Mouse (Mus musculus) urinary bladder, adult 18-20 months (tissue): ENCODE data around the gene Sepsecs.
"Not testable (repeated sequence)": the region's sequence is repeated elsewhere in the genome, so short reads cannot be mapped to it uniquely, and the experiment has no call there.

Experiments
- DNase-seq, 2 experiments: peaks; one replicate each; pipeline ENCODE4 v3.0.0; 2022; ENCODE audit warnings: low spot score in 2 of 2, mixed read lengths in 2 of 2

The Sepsecs gene

DNA sequence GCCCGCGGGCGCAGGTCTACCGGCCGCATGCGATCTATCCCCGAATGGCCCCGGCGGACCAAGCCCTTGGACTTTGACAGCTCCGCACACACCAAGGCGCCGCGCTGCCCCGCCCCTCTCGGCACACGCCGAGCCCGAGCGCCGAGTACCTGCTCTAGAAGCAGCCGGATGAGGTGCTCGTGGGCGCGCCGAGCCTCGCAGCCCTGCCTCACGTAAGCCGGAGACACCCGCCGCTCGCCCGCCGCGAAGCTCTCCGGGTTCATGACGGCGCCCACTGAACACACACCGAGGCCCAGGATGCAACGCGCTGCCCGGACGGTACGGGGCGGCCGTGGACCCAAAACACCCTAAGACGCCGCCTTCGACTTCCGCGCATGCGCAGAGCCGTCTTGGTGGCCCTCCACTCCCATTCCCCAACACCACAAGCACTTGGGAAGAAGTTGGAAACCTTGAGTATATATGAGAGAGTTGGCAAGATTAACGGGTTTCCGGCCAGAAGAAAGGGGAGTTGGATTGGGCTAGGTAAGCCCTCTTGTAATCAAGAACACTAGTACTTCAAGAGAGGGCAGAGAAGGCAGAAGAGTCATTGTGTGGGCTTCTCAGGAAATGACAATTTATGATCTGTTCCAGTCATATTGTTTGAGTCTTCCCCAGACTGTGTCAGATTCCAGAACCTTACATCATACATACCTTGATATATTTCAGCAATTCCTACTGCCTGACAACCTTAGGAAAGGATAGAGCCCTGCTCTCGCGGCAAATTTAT lies at the start of gene Sepsecs:
Gene Sepsecs (minus strand): TSS at position 283 of the 766 bp plus-strand sequence.
- DNase-seq: peak; percentile 87 to 92

DNA sequence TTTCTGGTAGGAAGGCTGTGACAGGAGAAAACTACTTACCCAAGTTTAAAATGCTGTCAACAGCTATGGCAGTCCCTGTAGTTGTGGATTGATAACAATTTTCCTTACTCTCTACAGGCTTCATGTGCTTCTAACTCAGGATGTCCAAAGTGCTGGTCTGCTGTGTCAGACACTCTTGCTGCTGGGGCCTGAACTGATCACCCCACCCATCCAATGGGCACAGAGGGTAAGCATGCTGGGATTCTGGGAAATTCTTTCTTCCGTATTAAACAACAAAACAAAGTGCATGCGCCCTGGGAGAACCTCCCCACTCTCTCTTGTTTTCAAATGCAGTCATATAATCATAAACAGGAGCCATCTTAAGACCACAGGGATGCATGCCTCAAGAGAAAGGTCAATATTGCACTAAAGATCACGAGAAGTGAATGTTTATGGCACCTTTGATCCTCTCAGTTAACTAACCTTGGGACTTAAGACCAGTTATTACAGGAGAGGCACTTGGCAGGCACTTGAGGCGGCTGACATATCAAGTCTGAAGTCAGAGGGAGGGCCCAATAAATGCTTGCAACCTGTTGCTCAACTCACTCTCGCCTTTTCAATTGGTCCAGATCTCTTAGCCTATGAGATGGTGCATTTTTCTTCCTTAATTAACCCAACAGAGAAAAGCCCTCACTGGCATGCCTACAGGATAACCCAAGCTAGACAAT lies 47.4 kb upstream of the Sepsecs start:
- DNase-seq: no peak

DNA sequence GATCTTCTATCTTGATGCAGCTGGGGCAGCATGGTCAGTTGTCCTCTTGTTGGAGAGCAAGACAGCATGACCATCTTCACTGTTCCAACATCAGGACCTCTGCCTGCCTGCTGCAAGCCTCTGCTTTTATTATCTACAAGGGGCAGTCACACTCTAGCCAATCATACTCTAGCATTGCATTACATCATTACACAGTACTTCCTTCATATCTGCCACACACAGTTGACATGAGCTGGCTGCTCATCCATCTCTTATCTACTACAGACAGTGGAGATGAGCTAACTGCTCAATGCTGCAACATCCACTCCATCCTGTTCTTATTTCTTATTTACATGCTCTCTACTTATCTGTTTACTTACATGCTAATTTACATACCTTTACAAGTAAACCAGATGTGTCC lies 43.2 kb upstream of the Sepsecs start:
- DNase-seq: no peak

DNA sequence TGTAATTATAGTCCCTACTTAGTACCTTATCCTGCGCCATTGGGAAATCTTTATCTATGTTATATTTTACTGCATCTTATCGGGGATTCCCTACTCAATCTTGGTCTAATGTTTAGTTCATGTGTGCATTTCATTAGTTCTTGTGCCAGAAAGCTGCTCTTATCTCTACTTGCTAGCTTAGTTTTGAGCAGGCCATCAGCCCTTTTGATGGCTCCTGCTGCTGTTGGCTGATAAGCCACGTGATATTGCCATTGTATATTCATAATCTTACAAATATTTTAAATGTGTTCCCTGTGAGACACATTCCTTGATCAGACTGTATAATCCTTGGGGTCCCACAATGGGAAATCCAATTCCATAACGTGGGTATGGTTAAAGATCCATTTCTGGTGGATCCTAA lies 35.1 kb upstream of the Sepsecs start:
- DNase-seq: no peak

DNA sequence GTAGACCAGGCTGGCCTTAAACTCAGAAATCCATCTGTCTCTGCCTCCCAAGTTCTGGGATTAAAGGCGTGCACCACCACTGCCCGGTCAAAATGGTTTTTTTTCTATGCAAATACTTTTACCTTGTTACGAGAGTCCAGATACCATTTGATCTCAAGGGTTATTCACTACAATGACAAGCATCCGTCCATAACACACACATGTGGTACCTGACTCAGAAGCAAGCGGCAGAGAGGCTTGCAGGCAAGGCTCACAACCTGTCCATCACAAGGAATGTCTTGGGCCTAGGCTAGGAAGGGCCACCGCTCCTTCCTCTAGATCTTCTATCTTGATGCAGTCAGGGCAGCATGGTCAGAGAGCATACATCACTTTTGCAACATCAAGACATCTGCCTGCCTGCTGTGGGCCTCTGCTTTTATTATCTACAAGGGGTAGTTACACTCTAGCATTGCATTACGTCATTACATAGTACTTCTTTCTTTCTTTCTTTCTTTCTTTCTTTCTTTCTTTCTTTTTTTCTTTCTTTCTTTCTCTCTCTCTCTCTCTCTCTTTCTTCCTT lies 28.5 kb upstream of the Sepsecs start:
- DNase-seq: not testable (repeated sequence)

DNA sequence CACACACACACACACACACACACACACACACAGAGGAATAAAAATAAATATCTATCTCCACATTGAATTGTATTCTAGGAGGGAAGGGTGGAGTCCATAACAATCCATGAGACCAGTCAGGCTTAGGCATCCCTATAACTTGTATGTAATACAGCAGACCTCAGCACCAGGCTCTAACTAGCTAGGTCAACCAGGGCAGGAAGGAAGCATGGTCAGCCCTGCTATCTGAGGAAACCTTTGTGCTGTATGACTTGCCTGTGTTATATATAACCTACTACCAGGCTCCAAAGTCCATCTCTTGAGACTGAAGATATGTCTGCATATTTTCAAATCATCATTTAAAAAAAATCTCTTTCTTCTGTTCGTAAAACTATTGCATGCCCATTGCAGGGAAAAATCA lies 27.8 kb upstream of the Sepsecs start:
- no peak for DNase-seq

DNA sequence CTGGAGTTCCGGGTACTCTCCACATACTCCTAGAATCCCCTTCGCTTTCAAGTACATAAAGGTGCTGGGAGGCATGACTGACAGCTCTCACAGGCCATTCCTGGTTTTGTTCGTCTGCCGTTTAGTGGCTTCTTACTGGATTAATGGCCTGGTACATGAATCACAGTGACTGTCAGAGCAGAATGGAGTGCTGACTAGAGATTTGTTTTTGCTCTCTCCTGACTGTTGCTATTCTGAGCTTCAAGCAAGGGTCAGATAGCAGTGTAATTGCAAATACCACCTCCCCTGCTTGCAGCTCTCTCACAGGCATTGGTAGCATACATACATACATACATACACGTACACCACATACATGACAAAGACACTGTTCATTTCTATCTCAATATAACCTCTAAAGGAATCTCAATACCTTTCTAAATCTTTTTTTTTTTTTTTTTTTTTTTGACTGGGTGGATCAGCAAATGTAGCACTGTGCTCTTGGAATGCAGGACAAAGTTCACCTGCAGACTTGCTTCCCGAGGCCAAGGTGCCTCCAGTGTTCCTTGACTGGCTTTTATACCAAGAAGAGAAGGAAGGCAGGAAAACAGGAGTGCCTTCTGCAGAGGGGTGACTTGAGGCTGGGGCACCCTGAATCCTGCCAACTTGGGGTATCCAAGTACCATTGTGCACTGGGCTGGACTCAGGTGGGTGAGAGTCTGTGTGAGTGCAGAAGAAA lies 18.4 kb upstream of the Sepsecs start:
- no peak for DNase-seq

DNA sequence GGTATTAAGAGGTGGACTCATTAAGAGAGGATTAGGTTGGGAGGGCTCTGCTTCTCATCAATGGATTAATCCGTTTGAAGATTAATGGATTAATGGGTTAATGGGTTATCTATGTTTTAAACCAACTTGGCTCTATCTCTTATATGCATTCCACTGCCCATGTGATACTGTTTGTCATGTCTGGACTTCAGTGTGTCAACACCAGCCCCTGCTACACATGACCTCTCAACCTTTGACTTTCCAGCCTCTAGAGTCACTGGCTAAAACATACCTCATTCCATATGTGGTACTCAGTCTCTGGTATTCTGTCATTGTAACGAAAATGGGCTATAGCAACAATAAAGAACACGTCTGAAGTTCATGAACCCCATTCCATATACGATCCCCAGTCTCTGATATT lies 11.6 kb upstream of the Sepsecs start:
- no peak for DNase-seq

DNA sequence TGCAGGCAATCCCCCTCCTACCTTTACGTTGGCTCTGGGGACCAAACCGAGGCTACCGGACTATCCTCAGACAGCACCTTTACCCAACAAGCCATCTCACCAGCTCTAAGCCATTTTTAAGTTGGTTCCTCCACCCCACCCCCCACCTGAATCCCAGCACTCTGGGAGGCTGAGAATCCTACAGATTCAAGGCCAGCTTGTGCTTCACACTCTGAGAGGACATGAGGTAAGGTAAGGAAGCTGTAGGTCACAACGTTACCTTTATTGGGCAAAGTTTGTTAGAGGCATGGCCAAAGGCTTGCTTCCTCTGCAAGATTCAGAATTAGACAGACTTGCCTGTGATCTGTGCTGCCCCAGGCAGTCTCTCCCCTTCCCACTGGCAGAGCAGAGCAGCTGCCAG lies 10.7 kb upstream of the Sepsecs start:
- no peak for DNase-seq

DNA sequence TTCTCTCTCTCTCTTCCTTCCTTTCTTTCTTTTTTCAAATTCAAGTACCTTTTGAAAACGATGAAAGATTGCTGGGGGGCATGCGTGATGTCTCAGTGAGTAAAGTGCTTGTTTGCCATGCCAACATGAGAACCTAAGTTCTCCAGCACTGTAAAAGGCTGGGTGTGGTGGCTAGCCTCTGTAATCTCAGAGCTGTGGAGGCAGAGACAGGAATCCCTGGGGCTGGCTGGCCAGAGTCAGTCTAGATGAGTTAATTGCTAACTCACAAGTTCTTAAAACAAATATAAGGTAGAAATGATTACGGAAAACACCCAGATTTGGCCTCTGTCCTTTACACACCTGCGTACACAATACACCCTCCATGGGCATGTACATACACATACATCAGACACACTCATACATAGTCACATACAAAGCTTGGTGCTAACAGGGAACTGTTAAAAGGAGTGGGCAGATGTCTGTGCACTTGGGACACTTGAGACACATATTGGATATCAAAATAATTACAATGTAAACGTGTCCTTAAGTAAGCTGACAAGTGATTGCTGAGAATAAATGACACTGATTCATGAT lies 9.1 kb upstream of the Sepsecs start:
- no peak for DNase-seq

DNA sequence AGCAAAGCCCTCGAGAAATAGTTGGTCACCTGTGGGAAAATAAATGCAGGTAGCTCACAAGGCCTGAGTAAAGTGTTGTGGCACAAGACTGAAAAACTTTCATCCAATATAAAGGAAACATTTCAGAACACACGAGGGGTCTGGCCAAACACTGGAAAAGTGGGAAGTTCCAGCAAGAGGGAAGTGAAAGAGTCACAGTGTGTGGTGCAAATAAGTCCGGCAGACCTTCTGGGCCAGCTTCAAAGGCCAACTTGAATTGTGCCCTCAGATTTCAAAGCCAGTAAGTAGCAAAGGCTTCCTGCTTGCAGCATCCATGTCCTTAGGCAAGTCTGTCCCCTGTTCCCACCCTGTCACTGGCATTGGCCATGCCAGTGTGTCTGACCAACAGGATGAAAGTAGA lies 7.6 kb upstream of the Sepsecs start:
- no peak for DNase-seq

DNA sequence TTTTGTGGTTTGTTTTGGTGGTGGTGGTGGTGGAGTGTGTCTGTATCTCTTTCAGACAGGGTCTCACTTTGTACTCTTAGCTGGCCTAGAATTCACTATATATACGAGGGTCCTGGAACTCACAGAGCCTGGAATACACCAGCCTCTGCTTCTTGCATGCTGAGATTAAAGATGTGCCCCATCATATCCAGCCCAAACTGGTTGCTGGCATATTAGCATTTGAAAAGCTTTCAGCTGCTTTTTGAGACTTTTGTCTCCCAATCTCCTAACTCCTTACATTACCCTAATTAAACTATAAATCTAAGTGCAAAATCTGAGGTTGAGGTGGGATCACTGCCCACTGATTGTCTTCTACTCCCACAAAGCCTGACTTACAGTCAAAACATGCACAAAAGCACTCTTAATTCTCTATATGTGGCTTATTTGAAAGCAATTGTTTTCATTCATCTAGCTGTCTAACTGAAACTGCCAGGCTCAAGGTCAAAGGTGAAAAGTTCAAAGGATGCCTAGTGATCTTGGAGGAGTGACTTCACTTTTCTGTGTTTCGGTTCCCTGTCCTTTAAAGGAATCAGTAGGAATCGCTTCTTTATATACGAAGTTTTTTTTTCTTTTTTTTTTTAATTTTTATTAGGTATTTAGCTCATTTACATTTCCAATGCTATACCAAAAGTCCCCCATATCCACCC lies 5.0 kb upstream of the Sepsecs start:
- no peak for DNase-seq

DNA sequence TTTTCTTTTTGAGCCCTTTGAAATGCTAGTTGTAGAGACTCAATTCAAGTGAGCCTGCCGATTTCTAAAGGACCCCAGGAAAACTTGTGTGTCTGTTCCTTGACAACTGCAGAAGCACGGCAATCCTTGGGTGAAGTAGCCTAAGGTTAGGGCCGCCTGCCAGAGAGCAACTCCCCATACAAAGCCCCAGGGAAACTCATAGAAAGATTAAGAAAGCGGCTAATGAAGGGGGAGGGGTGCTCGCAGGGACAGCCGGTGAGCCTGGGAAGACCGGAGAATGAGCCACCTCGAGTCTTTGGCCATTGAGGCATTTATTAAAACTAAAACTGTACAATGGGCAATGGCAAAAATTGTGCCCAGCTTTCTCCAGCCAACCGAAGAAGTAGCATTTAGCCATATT lies 3.8 kb upstream of the Sepsecs start:
- DNase-seq: no peak

DNA sequence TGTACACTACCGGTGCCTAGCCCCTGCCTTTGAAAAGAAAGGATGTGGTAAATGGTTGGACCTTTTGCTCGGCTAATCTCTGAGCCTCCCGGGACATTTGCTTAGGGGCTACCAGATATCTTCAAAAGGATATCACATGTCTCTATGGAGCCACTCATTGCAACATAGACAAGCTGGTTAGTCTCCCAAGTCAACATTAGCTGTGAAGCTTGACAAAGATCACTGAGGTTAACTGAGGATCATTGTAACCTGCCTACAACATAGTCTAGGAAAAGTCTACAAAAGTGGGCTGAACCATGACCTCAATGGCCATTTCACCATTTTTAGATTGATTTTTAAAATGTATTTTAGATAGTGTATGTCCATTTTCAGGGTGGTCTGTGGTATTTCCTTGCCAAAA lies 1.2 kb upstream of the Sepsecs start:
- DNase-seq: no peak

DNA sequence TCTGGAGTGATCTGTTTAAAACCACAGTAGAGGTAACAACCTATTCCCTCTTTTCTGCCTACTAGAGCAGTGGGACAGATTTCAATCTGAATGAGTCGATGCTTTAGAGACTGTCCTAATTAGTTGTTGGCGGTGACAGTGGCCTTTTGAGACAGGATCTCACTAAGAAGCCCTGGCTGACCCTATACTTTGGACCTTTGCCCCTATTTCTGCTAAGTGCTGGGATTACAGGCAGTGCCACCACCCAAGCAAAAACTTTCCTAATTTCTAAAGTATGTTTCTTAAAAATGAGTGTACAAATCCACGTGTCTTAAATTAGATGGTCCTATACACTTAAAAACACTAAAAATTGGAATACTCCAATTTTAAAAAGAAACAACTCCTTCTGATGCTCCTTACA lies 2.7 kb downstream of the Sepsecs start:
- no peak for DNase-seq

DNA sequence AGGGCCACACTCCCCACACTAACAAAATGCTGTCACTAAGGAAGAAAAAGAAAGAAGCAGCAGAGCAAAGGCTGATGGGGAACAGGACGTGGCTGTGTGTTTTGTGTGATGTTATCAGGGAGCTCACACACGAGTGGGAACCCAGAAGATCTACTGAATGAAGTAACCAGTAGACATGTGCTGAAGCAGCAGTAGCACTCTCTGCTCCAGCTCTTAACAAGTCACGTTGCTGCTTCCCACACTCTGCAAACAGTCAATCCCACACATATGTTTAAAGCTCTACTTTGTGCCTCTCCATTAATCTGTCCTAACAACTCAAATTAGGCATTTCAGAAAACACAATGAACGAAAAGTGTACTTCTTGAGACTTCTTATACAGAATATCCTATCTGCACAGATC lies 11.6 kb downstream of the Sepsecs start:
- DNase-seq: no peak

DNA sequence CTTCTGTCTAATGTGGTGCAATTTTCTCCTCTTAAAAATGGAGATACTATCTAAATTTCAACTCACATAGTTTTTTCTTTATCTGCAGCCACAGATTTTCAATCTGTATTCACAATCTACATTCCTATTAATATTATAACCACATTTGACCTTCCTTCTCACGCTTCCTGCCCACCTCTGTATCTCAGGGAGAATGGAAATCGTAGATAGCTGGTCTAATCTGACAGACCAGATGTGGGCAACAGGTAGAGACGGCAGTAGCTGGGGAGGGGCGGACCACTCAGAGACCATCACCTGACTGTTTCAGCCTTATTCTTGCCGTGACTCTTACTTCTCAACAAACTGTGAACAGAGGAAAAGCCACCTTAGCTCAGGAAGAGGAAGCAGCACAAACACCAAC lies 12.2 kb downstream of the Sepsecs start:
- DNase-seq: no peak

DNA sequence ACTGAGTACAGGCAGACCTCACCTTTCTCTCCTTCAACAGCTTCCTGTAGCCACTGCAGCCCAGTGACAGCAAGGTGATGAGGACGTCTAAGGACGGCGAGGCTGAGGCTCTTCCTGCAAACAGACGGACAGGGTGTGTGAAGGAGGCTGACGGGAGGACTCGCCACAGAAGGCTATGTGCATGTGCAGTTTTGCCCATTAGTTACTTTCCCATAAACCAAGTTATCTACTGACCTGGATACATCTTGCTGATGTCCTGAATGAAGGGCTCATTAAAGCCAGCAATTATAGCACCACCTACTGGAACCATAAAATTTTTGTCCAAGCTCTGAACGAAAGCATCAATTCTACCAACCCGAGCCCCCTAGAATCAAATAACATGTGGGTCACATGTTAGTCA lies 13.5 kb downstream of the Sepsecs start:
- no peak for DNase-seq

DNA sequence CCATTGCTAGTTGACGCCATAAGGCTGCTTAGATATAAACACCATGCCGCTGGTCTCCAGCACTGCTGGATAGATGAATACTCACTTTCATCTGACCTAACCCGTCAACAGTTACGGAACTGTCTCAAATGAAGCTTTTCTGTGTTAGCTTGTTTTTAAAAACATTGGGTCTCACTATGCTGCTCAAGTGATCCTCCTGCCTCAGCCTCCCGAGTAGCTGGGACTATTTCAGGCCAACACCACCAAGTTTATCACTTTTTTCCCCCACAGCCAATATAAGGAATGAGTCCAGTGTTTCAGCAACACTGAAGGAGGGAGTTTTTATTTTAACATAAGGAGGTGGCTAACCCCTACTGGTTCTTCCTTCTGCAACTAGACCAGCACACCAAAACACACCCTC lies 14.5 kb downstream of the Sepsecs start:
- DNase-seq: no peak

DNA sequence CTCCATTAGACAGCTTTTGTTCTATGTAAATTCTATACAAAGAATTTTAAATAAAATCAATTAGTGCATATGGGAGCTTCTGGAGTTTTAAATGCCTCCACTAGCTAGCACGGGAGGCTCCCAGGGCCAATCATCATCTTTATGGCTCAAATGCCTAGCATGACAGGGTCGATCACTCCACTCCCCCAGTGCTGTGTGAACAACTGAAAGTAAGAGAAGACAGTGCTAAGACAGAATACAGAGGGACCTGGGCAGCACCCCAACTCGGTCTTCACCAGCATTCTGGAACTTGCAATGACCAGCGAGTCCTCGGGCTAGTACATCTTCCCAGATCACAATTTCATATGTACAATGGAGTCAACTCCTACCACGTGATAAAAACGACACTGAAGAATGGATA lies 16.9 kb downstream of the Sepsecs start:
- no peak for DNase-seq

DNA sequence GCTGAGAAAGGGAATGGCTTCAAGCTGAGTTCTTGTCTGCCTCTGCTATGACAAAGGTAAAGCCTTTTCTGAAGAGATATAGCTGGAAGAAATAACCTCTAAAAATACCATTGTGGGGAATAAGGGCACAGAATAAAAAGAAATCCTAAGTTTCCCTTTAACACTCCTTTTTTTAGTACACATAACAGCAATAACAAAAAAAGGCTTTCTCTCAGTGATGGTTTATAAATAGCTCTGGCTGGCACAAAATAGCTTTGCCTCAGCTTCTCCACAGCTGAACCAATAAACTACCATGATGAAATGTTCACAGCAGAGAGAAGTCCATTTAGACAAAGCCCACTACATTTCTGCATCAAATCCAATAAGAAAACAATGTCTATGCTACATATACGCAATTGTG lies 17.4 kb downstream of the Sepsecs start:
- no peak for DNase-seq
